Mouse (Mus musculus) limb, embryonic 11.5 days (tissue): ENCODE measurements around the gene Raly. TPM values are rescaled to one million over a fixed set of nuclear protein-coding genes. Genes with fewer than 3 reads are reported as not detected.

ENCODE experiments used
- ATAC-seq: fragments of 200-750 bp; cut with Nextera tagmentation; 2 replicates; pipeline ENCODE4 v1.8.0; 2017; ENCODE audit warnings: low read depth; ENCODE audit not compliant: insufficient number of reproducible peaks, low FRiP score, low TSS enrichment
- DNase-seq: peaks from one replicate; pipeline ENCODE4 v3.0.0-alpha.2; 2015; ENCODE audit warnings: low spot score
- H3K27ac ChIP-seq: fragments of 300-500 bp; sonication (generic); replicated peaks from 2 replicates; pipeline ENCODE4 v1.5.1; 2014; ENCODE audit warnings: low read depth, mild to moderate bottlenecking, low read length
- H3K27me3 ChIP-seq: fragments of 300-500 bp; sonication (generic); 2 replicates; pipeline ENCODE4 v1.6.1; 2014; ENCODE audit warnings: mild to moderate bottlenecking, low read length, mixed read lengths; ENCODE audit not compliant: control insufficient read depth, insufficient read depth
- H3K36me3 ChIP-seq: fragments of 300-500 bp; sonication (generic); 2 replicates; pipeline ENCODE4 v1.6.1; 2014; ENCODE audit warnings: mild to moderate bottlenecking, low read length, moderate library complexity, mixed read lengths; ENCODE audit not compliant: control insufficient read depth, insufficient read depth
- H3K4me1 ChIP-seq: fragments of 300-500 bp; sonication (generic); 2 replicates; pipeline ENCODE4 v1.6.1; 2014; ENCODE audit warnings: low read length, mixed read lengths; ENCODE audit not compliant: control insufficient read depth, insufficient read depth
- H3K4me2 ChIP-seq: fragments of 300-500 bp; sonication (generic); 2 replicates; pipeline ENCODE4 v1.6.1; 2014; ENCODE audit warnings: low read depth, mild to moderate bottlenecking, moderate library complexity; ENCODE audit not compliant: severe bottlenecking
- H3K4me3 ChIP-seq: fragments of 300-500 bp; sonication (generic); 2 replicates; pipeline ENCODE4 v1.5.1; 2014; ENCODE audit warnings: low read depth, low read length
- H3K9ac ChIP-seq: fragments of 300-500 bp; sonication (generic); 2 replicates; pipeline ENCODE4 v1.6.1; 2014; ENCODE audit warnings: mild to moderate bottlenecking, low read length
- H3K9me3 ChIP-seq: fragments of 300-500 bp; sonication (generic); 2 replicates; pipeline ENCODE4 v1.6.1; 2016; ENCODE audit warnings: low read length; ENCODE audit not compliant: control insufficient read depth
- WGBS: fragments of 180-500 bp; shearing (Covaris S2); extraction: QIAGEN DNeasy Blood & Tissue Kit; methylation state at CpG from one replicate; pipeline ENCODE4 v1.1.7; 2014; 5-methylcytosine and 5-hydroxymethylcytosine counted together
- polyA plus RNA-seq: library from polyadenylated mRNA; unstranded; fragments of >200 nt; fragmentation: Nextera tagmentation; extraction: Ambion mirVana; gene quantifications from 2 replicates; pipeline ENCODE4 v1.2.1, GENCODE M21; 2014

The Raly gene
- polyA plus RNA-seq, 1 experiment from 2014 or later, result 119 TPM

DNA sequence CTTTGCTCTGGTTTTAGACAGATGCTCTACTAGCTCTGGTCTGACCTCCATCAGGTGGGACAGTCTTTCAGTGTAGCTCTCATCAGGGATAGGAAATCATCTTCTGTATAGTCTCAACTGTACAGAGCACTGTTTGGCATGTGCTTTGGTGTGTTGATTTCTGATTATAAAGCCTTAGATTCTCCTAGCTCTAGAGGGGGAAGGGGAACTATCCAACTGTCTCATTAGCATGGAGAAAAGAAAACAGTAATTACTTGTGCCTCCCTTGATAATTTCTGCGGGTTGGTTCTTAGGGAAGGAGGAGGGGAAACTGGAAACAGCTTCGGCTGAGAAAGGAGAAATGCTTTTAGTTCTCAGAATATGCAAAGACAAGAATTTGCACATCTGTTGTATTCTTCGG lies 26.2 kb downstream of the Raly start:
- no peak overlapping the region for H3K27ac ChIP-seq
- DNase-seq, result no peak
- H3K4me3 ChIP-seq, result no peak overlapping the region
- 77% methylated on average over 3 of the region's 3 CpGs for WGBS
- ATAC-seq, result no peak
- no peaks in the 10 kb centered on the region for H3K9me3 ChIP-seq
- no peaks in the 10 kb centered on the region for H3K27me3 ChIP-seq
- H3K4me2 ChIP-seq, result no peak overlapping the region
- H3K36me3 ChIP-seq, result no peaks in the 10 kb centered on the region
- no peak overlapping the region for H3K9ac ChIP-seq
- peaks cover 3% of the 10 kb centered on the region; the same call in 1 of the 2 replicates for H3K4me1 ChIP-seq

DNA sequence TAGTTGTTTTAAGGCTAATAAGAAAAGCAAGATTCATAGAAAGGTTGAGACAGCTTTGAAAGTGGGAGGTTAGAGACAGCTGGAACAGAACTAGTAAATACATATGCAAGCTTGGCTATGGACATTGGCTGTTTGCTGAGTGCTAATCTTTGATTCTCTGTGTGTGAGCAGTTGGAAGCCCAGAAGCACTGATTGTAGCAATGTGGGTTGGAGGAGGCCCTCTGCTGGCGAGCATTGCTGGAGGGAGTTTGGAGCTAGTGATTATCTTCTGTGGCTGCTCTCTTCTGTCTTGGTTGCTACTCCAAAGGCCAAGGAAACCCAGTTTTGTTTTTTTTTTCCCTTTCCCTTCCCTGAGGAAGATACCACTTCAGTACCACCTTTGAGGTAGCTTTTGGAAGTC lies 26.9 kb downstream of the Raly start:
- Histone ChIP-seq H3K36me3 (no peaks in the 10 kb centered on the region), H3K4me3 (no peak overlapping the region), H3K4me1 (peaks cover 3% of the 10 kb centered on the region; the same call in 1 of the 2 replicates), H3K27ac (no peak overlapping the region), H3K9ac (no peak overlapping the region), H3K9me3 (no peaks in the 10 kb centered on the region), H3K27me3 (no peaks in the 10 kb centered on the region), H3K4me2 (no peak overlapping the region)
- 35% methylated on average over 1 of the region's 1 CpGs for WGBS
- DNase-seq (no peak), ATAC-seq (no peak)

DNA sequence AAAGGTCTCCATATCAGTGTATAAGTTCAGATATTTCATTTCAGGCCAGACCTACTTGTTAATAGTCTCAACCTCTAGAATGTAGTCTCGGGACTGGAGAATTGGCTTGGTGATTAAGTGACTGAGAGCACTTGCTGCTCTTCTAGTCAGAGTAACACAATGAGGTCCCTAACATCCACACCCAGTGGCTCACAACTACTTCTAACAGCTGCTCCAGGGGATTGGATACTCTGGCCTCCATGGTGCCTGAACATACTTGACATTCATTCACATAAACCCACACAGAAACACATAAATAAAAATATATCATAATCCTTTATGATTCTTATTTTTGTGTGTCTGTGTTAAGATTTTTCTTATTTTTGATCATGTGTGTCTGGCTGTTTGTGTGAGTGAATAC lies 27.7 kb downstream of the Raly start:
- no peak for ATAC-seq
- Histone ChIP-seq H3K9ac (no peak overlapping the region), H3K27ac (no peak overlapping the region), H3K4me3 (no peak overlapping the region), H3K36me3 (no peaks in the 10 kb centered on the region), H3K4me1 (peaks cover 3% of the 10 kb centered on the region; the same call in 1 of the 2 replicates), H3K4me2 (no peak overlapping the region), H3K9me3 (no peaks in the 10 kb centered on the region), H3K27me3 (no peaks in the 10 kb centered on the region)
- no peak for DNase-seq
- 80% methylated on average over 1 of the region's 1 CpGs for WGBS

DNA sequence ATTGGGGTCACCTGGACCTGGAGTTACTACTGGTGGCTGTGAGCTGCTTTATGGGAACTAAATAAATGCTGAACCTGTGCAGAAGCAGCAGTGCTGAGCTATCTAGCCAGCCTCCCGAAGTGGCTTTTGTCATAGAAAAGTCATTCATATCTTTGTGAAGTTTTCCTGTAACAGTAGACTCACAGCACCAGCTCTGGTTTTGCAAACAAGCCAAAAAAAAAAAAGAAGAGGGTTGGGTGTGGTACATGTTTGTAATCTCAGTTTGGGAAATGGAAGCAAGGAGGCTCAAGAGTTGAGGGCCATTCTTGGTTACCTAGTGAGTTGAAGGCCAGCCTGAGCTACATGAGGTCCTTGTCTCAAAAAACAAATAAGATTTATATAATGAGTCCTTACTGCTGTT lies 29.4 kb downstream of the Raly start:
- Histone ChIP-seq H3K9ac (no peak overlapping the region), H3K9me3 (no peaks in the 10 kb centered on the region), H3K4me1 (peaks cover 3% of the 10 kb centered on the region; the same call in 1 of the 2 replicates), H3K27ac (no peak overlapping the region), H3K36me3 (no peaks in the 10 kb centered on the region), H3K27me3 (no peaks in the 10 kb centered on the region), H3K4me2 (no peak overlapping the region), H3K4me3 (no peak overlapping the region)
- 96% methylated on average over 1 of the region's 1 CpGs for WGBS
- DNase-seq (no peak), ATAC-seq (no peak)

DNA sequence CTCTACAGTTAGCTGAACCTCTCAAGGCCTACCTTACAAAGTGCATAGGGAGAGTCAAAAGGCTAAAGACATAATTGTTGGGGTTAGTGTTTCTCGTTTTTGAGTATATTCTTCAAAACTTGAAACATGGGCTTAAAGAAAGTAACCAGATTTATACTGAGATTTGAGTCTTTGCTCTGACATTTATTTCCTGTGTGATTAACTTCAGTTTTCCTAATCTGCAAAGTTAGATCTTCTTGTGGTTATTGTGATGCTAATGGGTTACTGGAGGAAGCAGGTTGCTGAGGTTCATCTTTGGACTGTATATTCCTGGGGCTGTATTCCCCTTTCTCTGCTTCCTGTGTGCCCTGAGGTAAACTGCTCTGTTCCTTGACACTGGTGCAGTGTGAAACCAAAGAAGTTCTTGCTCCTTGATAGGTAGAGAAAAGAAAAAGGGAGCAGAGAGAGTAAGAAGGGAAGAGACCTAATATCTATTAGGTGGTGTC lies 35.2 kb downstream of the Raly start:
- H3K27ac ChIP-seq, result no peak overlapping the region
- no peaks in the 10 kb centered on the region for H3K4me1 ChIP-seq
- H3K27me3 ChIP-seq, result no peaks in the 10 kb centered on the region
- no peaks in the 10 kb centered on the region for H3K9me3 ChIP-seq
- 89% methylated on average over 1 of the region's 1 CpGs for WGBS
- no peak overlapping the region for H3K4me3 ChIP-seq
- ATAC-seq (no peak), DNase-seq (no peak)
- H3K9ac ChIP-seq, result no peak overlapping the region
- H3K4me2 ChIP-seq, result no peak overlapping the region
- no peaks in the 10 kb centered on the region; the same call in 1 of the 2 replicates for H3K36me3 ChIP-seq

DNA sequence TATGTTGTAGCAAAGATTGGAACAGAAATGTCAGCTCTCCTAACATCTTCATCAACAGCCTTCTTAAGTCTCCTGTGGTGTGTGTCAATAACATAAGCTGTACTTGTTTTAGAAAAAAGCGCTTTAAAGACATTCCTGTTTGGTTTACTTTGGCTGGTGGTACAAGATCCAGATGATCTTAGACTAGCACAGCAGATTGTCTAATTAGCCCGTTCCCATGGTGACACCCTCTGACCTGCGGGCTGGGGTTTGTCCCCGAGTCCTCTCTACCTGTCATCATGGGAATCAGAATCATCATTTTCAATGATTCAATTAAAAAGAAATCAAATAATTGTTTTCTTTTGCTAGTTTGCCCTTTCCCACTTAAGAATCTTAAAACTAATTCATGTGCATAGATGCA lies 36.6 kb downstream of the Raly start:
- H3K36me3 ChIP-seq, result no peaks in the 10 kb centered on the region; the same call in 1 of the 2 replicates
- H3K4me3 ChIP-seq, result no peak overlapping the region
- no peaks in the 10 kb centered on the region for H3K4me1 ChIP-seq
- no peak overlapping the region for H3K4me2 ChIP-seq
- H3K9me3 ChIP-seq, result no peaks in the 10 kb centered on the region
- no peak overlapping the region for H3K9ac ChIP-seq
- DNase-seq, result no peak
- H3K27ac ChIP-seq, result no peak overlapping the region
- no peaks in the 10 kb centered on the region for H3K27me3 ChIP-seq
- 78% methylated on average over 4 of the region's 4 CpGs for WGBS
- no peak for ATAC-seq

DNA sequence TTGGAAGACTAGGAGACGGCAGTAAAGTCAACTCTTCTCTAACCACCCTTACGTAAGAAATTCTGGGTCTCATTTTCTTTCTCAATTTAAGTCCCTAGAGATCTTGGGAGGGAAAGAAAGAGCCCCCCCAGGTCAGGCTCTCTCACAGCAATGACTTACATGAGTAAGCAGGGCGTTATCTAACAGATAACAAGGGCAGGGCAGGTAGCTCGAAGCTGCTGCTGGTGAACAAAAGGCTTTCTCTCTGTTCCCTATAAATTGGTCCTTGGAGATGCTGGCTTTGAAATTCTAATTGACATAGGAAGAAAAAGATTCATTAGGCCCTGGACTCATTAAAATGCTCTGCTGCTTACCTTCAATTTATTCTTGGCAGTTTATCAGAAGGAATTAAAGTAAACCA lies 41.6 kb downstream of the Raly start:
- Histone ChIP-seq H3K4me3 (no peak overlapping the region), H3K27me3 (no peaks in the 10 kb centered on the region), H3K9me3 (no peaks in the 10 kb centered on the region), H3K36me3 (no peaks in the 10 kb centered on the region), H3K9ac (no peak overlapping the region), H3K4me1 (no peaks in the 10 kb centered on the region), H3K4me2 (no peak overlapping the region), H3K27ac (no peak overlapping the region)
- WGBS, result 83% methylated on average over 4 of the region's 4 CpGs
- no peak for DNase-seq
- ATAC-seq, result no peak

DNA sequence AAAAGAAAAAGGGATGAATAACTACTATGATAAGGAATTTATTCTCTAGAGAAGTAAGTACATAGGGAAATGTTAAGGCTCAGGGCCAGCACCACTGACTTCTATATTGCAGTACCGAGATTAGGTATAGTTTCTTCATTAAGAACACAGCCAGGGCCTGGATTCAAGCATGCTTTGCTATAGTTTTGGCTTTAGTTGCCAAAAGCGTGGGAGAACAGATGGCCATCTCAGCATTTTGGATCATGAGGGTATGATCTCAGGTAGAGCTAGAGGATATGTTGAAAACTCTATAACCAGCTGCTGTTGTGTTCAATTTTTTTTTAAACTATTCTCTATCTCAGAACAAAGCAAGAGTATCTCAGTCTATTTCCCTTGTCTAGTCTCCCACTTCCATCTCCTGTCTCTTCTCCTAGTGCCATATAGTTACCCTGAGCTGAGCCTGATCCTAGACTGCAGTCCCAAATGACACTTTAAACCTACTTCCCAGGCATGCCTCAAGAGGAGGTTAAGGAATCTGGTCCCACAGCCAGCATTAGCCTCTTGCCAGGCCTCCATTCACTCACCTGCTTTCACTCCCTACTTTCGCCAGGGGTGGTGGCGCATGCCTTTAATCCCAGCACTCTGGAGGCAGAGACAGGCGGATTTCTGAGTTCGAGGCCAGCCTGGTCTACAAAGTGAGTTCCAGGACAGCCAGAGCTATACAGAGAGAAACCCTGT lies 43.4 kb downstream of the Raly start:
- Histone ChIP-seq H3K9ac (no peak overlapping the region), H3K27me3 (no peaks in the 10 kb centered on the region), H3K4me3 (no peak overlapping the region), H3K4me2 (no peak overlapping the region), H3K9me3 (no peaks in the 10 kb centered on the region), H3K27ac (no peak overlapping the region), H3K36me3 (no peaks in the 10 kb centered on the region), H3K4me1 (no peaks in the 10 kb centered on the region)
- DNase-seq (no peak), ATAC-seq (no peak)
- WGBS, result 96% methylated on average over 6 of the region's 6 CpGs

DNA sequence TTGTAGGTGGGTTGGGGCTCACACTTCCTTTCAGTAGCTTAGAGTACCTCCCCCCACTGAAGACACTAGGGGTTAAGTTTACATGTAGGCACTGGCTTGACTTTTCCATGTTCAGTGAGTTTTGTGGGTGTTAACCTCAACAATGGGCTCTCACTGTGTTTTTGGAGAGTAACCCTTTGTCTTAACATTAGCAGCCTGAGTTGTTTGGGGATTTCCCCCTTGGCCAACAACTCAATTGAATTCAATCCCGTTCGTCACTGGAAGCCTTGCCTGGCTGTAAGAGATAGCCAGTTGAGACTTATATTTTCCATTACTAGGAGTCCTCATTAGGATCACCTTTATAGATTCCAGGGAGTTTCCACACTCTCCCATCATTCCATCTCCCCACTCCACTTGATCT lies 45.6 kb downstream of the Raly start:
- H3K27me3 ChIP-seq, result no peaks in the 10 kb centered on the region
- H3K9me3 ChIP-seq, result no peaks in the 10 kb centered on the region
- no peak overlapping the region for H3K4me2 ChIP-seq
- no peak for DNase-seq
- H3K4me1 ChIP-seq, result no peaks in the 10 kb centered on the region
- H3K9ac ChIP-seq, result no peak overlapping the region
- no peak for ATAC-seq
- H3K36me3 ChIP-seq, result no peaks in the 10 kb centered on the region
- no peak overlapping the region for H3K4me3 ChIP-seq
- no peak overlapping the region for H3K27ac ChIP-seq
- 99% methylated on average over 2 of the region's 2 CpGs for WGBS
